Mouse (Mus musculus): Measurements from ENCODE around the gene Cox6a1. TPM values are rescaled to one million over a fixed set of nuclear protein-coding genes. Genes with fewer than 3 reads are reported as not detected.

Gene Cox6a1
- polyA plus RNA-seq, 1 experiment from 2014 or later, result 861 TPM

DNA sequence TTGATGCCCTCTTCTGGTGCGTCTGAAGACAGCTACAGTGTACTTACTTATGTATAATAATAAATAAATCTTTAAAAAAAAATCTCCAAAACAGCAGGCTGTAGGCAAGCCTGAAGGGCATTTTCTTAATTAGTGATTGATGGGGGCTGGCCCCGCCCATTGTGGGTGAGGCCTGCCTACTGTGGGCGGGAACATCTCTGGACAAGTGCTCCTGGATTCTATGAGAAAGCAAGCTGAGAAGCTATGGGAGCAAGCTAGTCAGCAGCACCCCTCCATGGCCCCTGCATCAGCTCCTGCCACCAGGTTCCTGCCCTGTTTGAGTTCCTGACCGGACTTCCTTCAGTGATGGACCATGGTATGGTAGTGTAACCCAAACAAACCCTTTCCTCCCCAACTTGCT, 16.0 kb upstream of the Cox6a1 start:
- DNase-seq (ENCODE audit: low spot score), result no peak
- no peaks in the 10 kb centered on the region for H3K9me3 ChIP-seq (replicated peaks)
- no peaks in the 10 kb centered on the region for H3K36me3 ChIP-seq
- no peak overlapping the region for H3K4me3 ChIP-seq
- no peaks in the 10 kb centered on the region for H3K27me3 ChIP-seq (ENCODE audit: low read depth, poor library complexity, severe bottlenecking)
- H3K4me1 ChIP-seq, result peaks cover 31% of the 10 kb centered on the region
- peak overlapping the region; percentile 74; the same call in 1 of the 2 replicates for H3K27ac ChIP-seq (replicated peaks)
- 89% methylated on average over 4 of the region's 4 CpGs for WGBS

GRCm38 (mm10) chr5:115362819-115363714, 14.3 kb upstream of the Cox6a1 start:
- H3K27ac ChIP-seq (replicated peaks), result peak overlapping the region; percentile 86

DNA sequence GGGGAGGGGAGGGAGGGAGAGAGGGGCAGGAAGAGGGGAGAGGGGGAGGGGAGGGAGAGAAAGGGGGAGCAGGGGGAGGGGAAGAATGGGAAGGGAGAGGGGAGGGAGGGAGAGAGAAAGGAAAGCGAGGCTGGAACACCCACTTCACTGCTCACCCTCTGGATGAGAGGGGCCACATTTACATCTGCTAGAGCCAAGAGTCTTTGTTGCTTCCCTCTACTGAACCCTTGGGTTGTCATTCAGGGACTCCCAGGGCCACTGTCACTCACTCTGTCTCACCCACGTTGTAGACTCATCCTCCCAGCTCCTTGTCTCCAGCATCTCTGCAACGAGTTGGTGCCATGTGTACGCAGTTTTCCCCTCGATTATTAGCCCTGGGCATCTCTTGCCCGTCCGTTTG, 13.4 kb upstream of the Cox6a1 start:
- 42% methylated on average over 7 of the region's 7 CpGs for WGBS
- peak overlapping the region; percentile 83 for H3K27ac ChIP-seq (replicated peaks)
- H3K4me3 ChIP-seq, result no peak overlapping the region

More at GRCm38 (mm10) chr5:115362819-115363714, 14.3 kb upstream of the Cox6a1 start:
- WGBS, result 20% methylated on average over 16 of the region's 19 CpGs
- peaks cover 40% of the 10 kb centered on the region for H3K4me1 ChIP-seq
- no peaks in the 10 kb centered on the region for H3K9me3 ChIP-seq (replicated peaks)
- peak overlapping the region; percentile 25 for H3K4me3 ChIP-seq
- H3K36me3 ChIP-seq, result no peaks in the 10 kb centered on the region
- no peaks in the 10 kb centered on the region for H3K27me3 ChIP-seq (ENCODE audit: low read depth, poor library complexity, severe bottlenecking)
- peak; percentile 36 for DNase-seq (ENCODE audit: low spot score)

GRCm38 (mm10) chr5:115359851-115360372, 11.1 kb upstream of the Cox6a1 start:
- no peaks in the 10 kb centered on the region for H3K27me3 ChIP-seq (ENCODE audit: low read depth, poor library complexity, severe bottlenecking)
- WGBS, result 71% methylated on average over 5 of the region's 5 CpGs
- peak overlapping the region; percentile 75 for H3K27ac ChIP-seq (replicated peaks)
- H3K36me3 ChIP-seq, result no peaks in the 10 kb centered on the region
- DNase-seq (ENCODE audit: low spot score), result no peak
- no peaks in the 10 kb centered on the region for H3K9me3 ChIP-seq (replicated peaks)
- peaks cover 44% of the 10 kb centered on the region for H3K4me1 ChIP-seq
- no peak overlapping the region for H3K4me3 ChIP-seq

More for the DNA sequence above, 13.4 kb upstream of the Cox6a1 start:
- H3K4me1 ChIP-seq, result peaks cover 40% of the 10 kb centered on the region
- no peaks in the 10 kb centered on the region for H3K36me3 ChIP-seq
- no peaks in the 10 kb centered on the region for H3K27me3 ChIP-seq (ENCODE audit: low read depth, poor library complexity, severe bottlenecking)
- no peak for DNase-seq (ENCODE audit: low spot score)
- no peaks in the 10 kb centered on the region for H3K9me3 ChIP-seq (replicated peaks)

DNA sequence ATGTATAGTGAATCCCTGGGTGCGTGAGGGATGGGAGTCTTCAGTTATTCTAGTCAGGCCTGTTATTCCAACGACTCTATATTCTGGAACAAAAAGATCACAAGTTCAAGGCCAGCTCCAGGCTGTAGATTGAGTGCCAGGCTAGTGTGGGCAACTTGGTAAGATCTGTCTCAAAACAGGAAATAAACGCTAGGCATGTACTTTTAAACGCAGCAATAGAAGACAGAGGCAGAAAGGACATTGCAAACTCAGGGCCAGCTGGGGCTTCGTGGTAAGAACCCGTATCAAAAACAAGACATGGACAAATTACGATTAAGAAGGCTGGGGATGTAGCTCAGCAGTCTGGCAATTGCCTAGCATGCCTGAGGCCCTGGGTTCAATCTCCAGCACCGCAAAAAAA, 10.7 kb upstream of the Cox6a1 start:
- DNase-seq (ENCODE audit: low spot score), result no peak
- Histone ChIP-seq H3K9me3 (replicated peaks) (no peaks in the 10 kb centered on the region), H3K27ac (replicated peaks) (peak overlapping the region; percentile 75), H3K27me3 (ENCODE audit: low read depth, poor library complexity, severe bottlenecking) (no peaks in the 10 kb centered on the region), H3K4me1 (peaks cover 44% of the 10 kb centered on the region), H3K36me3 (no peaks in the 10 kb centered on the region), H3K4me3 (peak overlapping the region; percentile 31; the same call in 1 of the 2 replicates)
- 86% methylated on average over 8 of the region's 8 CpGs for WGBS

DNA sequence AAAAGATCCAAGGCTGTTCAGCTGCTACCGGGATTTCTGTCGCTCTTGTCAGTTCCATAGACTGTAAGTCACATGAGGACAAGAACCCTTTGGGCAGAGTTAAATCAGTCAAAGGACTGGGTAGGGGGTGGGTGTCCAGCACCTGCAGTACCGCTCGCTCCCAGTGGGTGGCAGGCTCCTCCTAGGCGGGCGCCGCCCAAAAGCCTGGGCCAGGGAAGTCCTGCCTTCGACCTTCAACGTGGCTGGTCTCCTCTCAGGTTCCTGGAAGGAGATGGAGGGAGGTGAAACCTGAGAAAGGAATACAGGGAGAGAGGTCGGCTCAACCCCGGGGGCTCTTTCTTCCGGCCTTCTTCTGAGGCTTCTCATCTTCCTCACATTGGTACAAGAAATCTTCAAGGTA, 10.1 kb upstream of the Cox6a1 start:
- Histone ChIP-seq H3K27ac (replicated peaks) (peak overlapping the region; percentile 75), H3K9me3 (replicated peaks) (no peaks in the 10 kb centered on the region), H3K27me3 (ENCODE audit: low read depth, poor library complexity, severe bottlenecking) (no peaks in the 10 kb centered on the region), H3K4me3 (peak overlapping the region; percentile 31), H3K36me3 (no peaks in the 10 kb centered on the region), H3K4me1 (peaks cover 46% of the 10 kb centered on the region)
- DNase-seq (ENCODE audit: low spot score), result peak; percentile 90
- 6% methylated on average over 12 of the region's 12 CpGs for WGBS

- H3K36me3 ChIP-seq, result no peaks in the 10 kb centered on the region
- no peak for DNase-seq (ENCODE audit: low spot score)
- peaks cover 26% of the 10 kb centered on the region for H3K4me1 ChIP-seq
- peaks cover 4% of the 10 kb centered on the region for H3K9me3 ChIP-seq (replicated peaks)
- peak overlapping the region; percentile 61 for H3K27ac ChIP-seq (replicated peaks)
- H3K27me3 ChIP-seq (ENCODE audit: low read depth, poor library complexity, severe bottlenecking), result no peaks in the 10 kb centered on the region
- H3K4me3 ChIP-seq, result no peak overlapping the region
- 70% methylated on average over 13 of the region's 13 CpGs for WGBS
These were observed 6.3 kb upstream of the Cox6a1 start for GRCm38 (mm10) chr5:115355070-115355469.

DNA sequence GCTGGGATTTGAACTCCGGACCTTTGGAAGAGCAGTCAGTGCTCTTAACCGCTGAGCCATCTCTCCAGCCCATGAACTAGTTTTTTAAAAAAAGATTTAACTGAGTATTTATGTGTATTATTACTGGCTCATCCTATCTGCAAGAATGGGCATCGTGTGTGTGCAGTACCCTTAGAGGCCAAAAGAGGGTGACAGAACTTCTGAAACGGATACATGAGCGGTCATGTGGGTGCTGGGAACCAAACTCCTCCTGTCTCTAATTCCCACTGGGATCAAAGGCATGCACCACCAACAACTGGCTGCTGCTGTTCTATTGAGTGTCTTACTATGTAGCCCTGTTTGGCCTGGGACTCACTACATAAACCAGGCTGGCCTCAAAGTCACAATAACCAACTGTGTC, 2.6 kb upstream of the Cox6a1 start:
- H3K36me3 ChIP-seq, result peaks cover 12% of the 10 kb centered on the region
- no peak overlapping the region for H3K4me3 ChIP-seq
- peaks cover 4% of the 10 kb centered on the region for H3K9me3 ChIP-seq (replicated peaks)
- peaks cover 32% of the 10 kb centered on the region for H3K4me1 ChIP-seq
- H3K27ac ChIP-seq (replicated peaks), result no peak overlapping the region
- H3K27me3 ChIP-seq (ENCODE audit: low read depth, poor library complexity, severe bottlenecking), result no peaks in the 10 kb centered on the region
- no peak for DNase-seq (ENCODE audit: low spot score)
- 78% methylated on average over 5 of the region's 5 CpGs for WGBS

DNA sequence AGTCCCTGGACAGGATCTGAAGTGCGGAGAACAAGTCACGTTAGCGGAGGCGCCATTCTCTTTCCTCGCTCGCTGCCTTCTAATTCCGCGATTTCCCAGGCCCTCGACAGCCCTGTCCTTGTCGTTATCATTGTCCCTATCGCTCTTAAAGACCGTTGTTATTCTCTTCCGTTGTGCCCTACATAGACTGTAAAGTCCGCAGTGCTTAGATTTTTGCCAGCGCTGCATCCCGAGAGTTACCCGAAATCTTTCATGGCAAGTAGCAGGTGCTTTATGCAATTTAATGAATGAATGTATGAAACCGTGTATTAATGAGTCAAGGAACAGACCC, 409 bp upstream of the Cox6a1 start:
- Histone ChIP-seq H3K4me1 (peaks cover 25% of the 10 kb centered on the region), H3K27ac (replicated peaks) (peak overlapping the region; percentile 88), H3K9me3 (replicated peaks) (peaks cover 4% of the 10 kb centered on the region), H3K36me3 (peaks cover 33% of the 10 kb centered on the region), H3K27me3 (ENCODE audit: low read depth, poor library complexity, severe bottlenecking) (no peaks in the 10 kb centered on the region), H3K4me3 (peak overlapping the region; percentile 99)
- WGBS, result under 1% methylated on average over 18 of the region's 18 CpGs
- no peak for DNase-seq (ENCODE audit: low spot score)

DNA sequence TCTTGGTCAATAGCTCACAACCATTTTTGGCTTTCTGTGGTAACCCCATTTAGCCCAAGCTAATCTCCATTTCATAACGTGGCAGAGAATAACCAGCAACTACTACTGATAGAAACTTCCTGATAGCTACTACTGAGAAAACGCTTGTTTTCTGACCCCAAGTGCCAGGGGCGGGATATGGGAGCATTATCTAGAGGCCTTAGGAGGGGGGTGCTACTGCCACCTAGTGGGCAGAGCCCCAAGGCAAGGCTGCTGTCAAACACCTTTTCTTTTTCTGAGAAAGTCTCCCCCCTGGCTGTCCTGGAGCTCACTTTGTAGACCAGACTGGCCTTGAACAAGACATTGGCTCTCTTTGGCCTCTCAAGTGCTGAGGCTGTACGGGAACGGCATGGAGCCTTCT, 1.2 kb downstream of the Cox6a1 start:
- 5% methylated on average over 5 of the region's 5 CpGs for WGBS
- H3K36me3 ChIP-seq, result peaks cover 49% of the 10 kb centered on the region
- peaks cover 4% of the 10 kb centered on the region for H3K9me3 ChIP-seq (replicated peaks)
- DNase-seq (ENCODE audit: low spot score), result peak; percentile 76
- H3K4me1 ChIP-seq, result peaks cover 22% of the 10 kb centered on the region
- H3K4me3 ChIP-seq, result peak overlapping the region; percentile 99
- 0 out of 2 replicates have a peak overlapping the region, but pooled peaks have one; percentile 46 for H3K27ac ChIP-seq (replicated peaks)
- H3K27me3 ChIP-seq (ENCODE audit: low read depth, poor library complexity, severe bottlenecking), result no peaks in the 10 kb centered on the region

DNA sequence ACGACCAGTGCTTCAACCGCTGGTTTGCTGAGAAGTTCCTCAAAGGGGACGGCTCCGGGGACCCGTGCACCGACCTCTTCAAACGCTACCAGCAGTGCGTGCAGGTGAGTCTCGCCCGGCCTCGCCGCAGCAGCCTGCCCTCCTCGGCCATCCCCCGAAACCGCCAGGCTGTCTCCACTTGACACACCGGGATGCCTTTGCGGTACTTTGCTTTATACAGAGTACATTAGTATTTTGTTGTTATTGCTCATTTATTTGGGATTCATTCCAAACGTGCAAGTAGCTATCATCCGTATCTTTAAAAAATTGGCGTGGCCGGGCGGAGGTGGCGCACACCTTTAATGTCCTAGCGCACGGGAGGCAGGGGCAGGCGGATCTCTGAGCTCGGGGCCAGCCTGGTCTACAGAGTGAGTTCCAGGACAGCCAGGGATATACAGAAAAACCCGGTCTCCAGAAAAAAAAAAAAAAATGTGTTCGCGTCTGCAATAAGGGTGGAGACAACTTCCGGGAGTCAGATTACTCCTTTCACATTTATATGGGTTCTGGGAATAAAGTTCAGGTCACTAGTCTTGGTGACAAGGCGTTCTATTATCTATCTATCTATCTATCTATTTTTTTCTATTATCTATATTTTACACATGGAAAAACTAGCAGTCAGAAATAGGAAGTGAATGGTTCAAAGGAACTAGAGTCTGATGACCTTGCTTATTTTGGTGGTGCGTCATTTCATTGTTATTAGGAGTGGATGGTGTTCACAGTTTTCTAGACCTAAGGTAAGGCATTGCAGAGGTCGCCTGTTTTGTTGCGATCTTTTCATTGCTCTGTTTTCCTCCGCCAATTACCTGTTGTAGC, 7.2 kb downstream of the Cox6a1 start:
- Histone ChIP-seq H3K4me3 (peak overlapping the region; percentile 90), H3K27ac (replicated peaks) (peak overlapping the region; percentile 95), H3K4me1 (peaks cover 32% of the 10 kb centered on the region), H3K27me3 (ENCODE audit: low read depth, poor library complexity, severe bottlenecking) (no peaks in the 10 kb centered on the region), H3K9me3 (replicated peaks) (no peaks in the 10 kb centered on the region), H3K36me3 (peaks cover 60% of the 10 kb centered on the region)
- DNase-seq (ENCODE audit: low spot score), result no peak
- 14% methylated on average over 36 of the region's 36 CpGs for WGBS

- Histone ChIP-seq H3K4me3 (peak within 1 kb of the TSS; percentile 90), H3K9me3 (replicated peaks) (no peaks in the 10 kb centered on the region), H3K4me1 (peaks cover 32% of the 10 kb centered on the region), H3K27me3 (ENCODE audit: low read depth, poor library complexity, severe bottlenecking) (no peaks in the 10 kb centered on the region), H3K27ac (replicated peaks) (peak within 1 kb of the TSS; percentile 95), H3K36me3 (peaks cover 60% of the 10 kb centered on the region)
- WGBS, result under 1% methylated on average over 62 of the region's 62 CpGs
- peak; percentile 92 for DNase-seq (ENCODE audit: low spot score)
These were observed 8.0 kb downstream of the Cox6a1 start, which contains the start of the genes Gatc and Triap1 for GRCm38 (mm10) chr5:115340577-115341313. Gatc (minus strand) TSS chr5:115341178. Triap1 (plus strand) TSS chr5:115341225.

Data from midbrain, embryonic 10.5 days (tissue).